Mouse (Mus musculus) hindbrain, embryonic 11.5 days (tissue): ENCODE results near the gene Ly6g6c. TPM values are rescaled to one million over a fixed set of nuclear protein-coding genes. Genes with fewer than 3 reads are reported as not detected.

Experiments used
- ATAC-seq: fragments of 200-750 bp; cut with Nextera tagmentation; 2 replicates; pipeline ENCODE4 v1.8.0; 2017; ENCODE audit warnings: mild to moderate bottlenecking, moderate TSS enrichment, moderate library complexity; ENCODE audit not compliant: low FRiP score
- DNase-seq: peaks from one replicate; pipeline ENCODE4 v3.0.0-alpha.2; 2015; ENCODE audit warnings: low spot score
- H3K27ac ChIP-seq: fragments of 300-500 bp; sonication (generic); 2 replicates; pipeline ENCODE4 v1.5.1; 2014; ENCODE audit warnings: mild to moderate bottlenecking, low read depth, low read length
- H3K27me3 ChIP-seq: fragments of 300-500 bp; sonication (generic); 2 replicates; pipeline ENCODE4 v1.6.1; 2014; ENCODE audit warnings: mild to moderate bottlenecking, low read length, moderate library complexity, mixed read lengths; ENCODE audit not compliant: control insufficient read depth, insufficient read depth
- H3K36me3 ChIP-seq: fragments of 300-500 bp; sonication (generic); 2 replicates; pipeline ENCODE4 v1.6.1; 2014; ENCODE audit warnings: mild to moderate bottlenecking, low read length, moderate library complexity, mixed read lengths; ENCODE audit not compliant: control insufficient read depth, insufficient read depth
- H3K4me1 ChIP-seq: fragments of 300-500 bp; sonication (generic); replicated peaks from 2 replicates; pipeline ENCODE4 v1.6.1; 2014; ENCODE audit warnings: low read length, mixed read lengths; ENCODE audit not compliant: control insufficient read depth, insufficient read depth
- H3K4me2 ChIP-seq: fragments of 300-500 bp; sonication (generic); replicated peaks from 2 replicates; pipeline ENCODE4 v1.6.1; 2014; ENCODE audit warnings: mild to moderate bottlenecking, low read depth, low read length
- H3K4me3 ChIP-seq: fragments of 300-500 bp; sonication (generic); 2 replicates; pipeline ENCODE4 v1.5.1; 2014; ENCODE audit warnings: low read depth, low read length
- H3K9ac ChIP-seq: fragments of 300-500 bp; sonication (generic); 2 replicates; pipeline ENCODE4 v1.6.1; 2014; ENCODE audit warnings: low read depth, low read length
- H3K9me3 ChIP-seq: fragments of 300-500 bp; sonication (generic); 2 replicates; pipeline ENCODE4 v1.6.1; 2016; ENCODE audit warnings: low read length; ENCODE audit not compliant: control insufficient read depth
- WGBS: fragments of 180-500 bp; shearing (Covaris S2); extraction: QIAGEN DNeasy Blood & Tissue Kit; methylation state at CpG from one replicate; pipeline ENCODE4 v1.1.7; 2014; 5-methylcytosine and 5-hydroxymethylcytosine counted together
- polyA plus RNA-seq: library from polyadenylated mRNA; unstranded; fragments of >200 nt; fragmentation: Nextera tagmentation; extraction: Ambion mirVana; gene quantifications from 2 replicates; pipeline ENCODE4 v1.2.1, GENCODE M21; 2014

Gene Ly6g6c
- polyA plus RNA-seq, 1 experiment from 2014 or later: 0.19 TPM

DNA sequence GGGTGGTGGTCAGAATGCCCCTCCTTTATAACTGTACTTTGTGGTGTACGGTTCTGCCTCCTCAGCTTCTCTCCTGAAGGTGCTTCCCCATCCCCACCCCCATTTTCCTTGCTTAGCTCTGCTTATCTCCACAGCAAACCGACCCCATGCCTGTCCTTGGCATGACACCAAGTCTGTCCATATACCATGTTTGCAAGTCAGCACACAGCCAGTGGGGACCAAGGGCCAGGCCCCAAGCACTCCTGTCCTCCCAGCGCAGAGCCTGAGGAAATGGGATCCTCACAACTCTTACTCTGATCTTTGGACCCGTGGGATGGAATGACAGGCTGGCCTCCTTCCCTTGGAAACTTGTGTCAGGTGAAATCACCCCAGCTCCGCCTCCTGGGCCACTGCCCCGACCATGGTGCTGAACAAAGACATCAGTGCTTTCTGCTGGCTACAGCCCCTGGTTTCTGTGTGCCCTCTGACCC lies 38.1 kb downstream of the Ly6g6c start:
- Histone ChIP-seq H3K27me3 (no peaks in the 10 kb centered on the region), H3K4me2 (no peak overlapping the region), H3K9ac (no peak overlapping the region), H3K27ac (no peak overlapping the region), H3K36me3 (peaks cover 2% of the 10 kb centered on the region; the same call in 1 of the 2 replicates), H3K9me3 (no peaks in the 10 kb centered on the region), H3K4me1 (no peaks in the 10 kb centered on the region), H3K4me3 (no peak overlapping the region)
- ATAC-seq: no peak
- DNase-seq: no peak
- WGBS: 69% methylated on average over 6 of the region's 6 CpGs

DNA sequence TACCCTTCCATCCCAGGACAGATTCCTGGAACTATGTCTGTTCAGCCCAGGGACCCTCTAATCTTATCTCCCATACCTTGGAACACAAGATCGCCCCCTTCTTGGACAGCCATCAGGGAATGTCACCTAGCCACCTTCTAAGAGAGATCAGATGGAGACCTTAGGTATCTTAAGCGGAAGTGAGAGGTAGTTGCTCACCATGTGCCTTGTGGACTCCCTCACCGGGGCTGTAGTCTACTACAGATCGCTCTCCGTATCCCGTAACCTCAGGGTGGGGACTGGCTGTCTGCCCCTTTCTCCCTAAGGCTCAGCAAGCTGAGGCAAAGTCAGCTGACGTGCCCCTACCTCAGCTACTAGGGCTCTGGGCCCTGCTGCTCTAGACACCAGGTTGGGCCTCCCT lies 38.9 kb downstream of the Ly6g6c start:
- no peaks in the 10 kb centered on the region for H3K9me3 ChIP-seq
- H3K4me1 ChIP-seq: no peaks in the 10 kb centered on the region
- H3K9ac ChIP-seq: no peak overlapping the region
- no peak overlapping the region for H3K4me2 ChIP-seq
- H3K27ac ChIP-seq: no peak overlapping the region
- 91% methylated on average over 7 of the region's 7 CpGs for whole genome bisulfite sequencing
- H3K4me3 ChIP-seq: no peak overlapping the region
- no peak for ATAC-seq
- peaks cover 2% of the 10 kb centered on the region; the same call in 1 of the 2 replicates for H3K36me3 ChIP-seq
- no peak for DNase-seq
- no peaks in the 10 kb centered on the region for H3K27me3 ChIP-seq

- Histone ChIP-seq H3K9ac (no peak overlapping the region), H3K27me3 (no peaks in the 10 kb centered on the region), H3K9me3 (no peaks in the 10 kb centered on the region), H3K27ac (no peak overlapping the region), H3K4me1 (no peaks in the 10 kb centered on the region), H3K4me2 (no peak overlapping the region), H3K4me3 (no peak overlapping the region), H3K36me3 (peaks cover 2% of the 10 kb centered on the region; the same call in 1 of the 2 replicates)
- no peak for ATAC-seq
- no peak for DNase-seq
- 78% methylated on average over 6 of the region's 6 CpGs for WGBS
These were observed 39.6 kb downstream of the Ly6g6c start for GRCm38 (mm10) chr17:35104754-35105153.

DNA sequence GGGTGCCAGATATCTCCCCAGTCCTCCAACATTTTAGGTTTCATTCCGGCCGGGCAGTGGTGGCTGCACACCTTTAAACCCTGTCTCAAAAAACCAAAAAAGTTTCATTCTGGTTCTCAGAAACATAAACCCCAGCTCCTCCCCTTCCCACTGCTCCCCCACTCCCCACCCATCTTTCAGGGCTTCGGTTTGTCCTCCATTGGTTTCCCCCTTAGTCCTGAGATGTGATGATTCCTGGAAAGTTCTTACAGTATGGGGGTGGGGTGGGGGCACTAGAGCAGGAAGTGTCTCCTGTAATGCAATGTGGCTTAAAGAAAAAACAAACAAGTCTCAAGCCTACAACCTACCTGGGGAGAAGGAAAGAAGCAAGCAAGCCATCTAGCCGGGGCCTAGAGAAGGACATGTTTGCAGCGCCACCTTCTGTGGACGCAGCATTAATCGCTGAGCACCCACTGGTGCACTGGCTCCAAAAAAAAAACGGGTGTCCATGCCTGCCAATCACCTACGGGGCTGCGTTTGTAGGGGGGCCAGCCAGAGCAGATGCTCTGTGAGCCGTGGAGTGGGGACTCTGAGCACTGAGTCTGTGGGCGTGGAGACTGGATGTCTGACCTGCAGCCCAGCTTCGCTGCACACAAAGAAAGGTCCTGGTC lies 40.7 kb downstream of the Ly6g6c start:
- Histone ChIP-seq H3K4me3 (peak overlapping the region; percentile 12; the same call in 1 of the 2 replicates), H3K36me3 (peaks cover 2% of the 10 kb centered on the region; the same call in 1 of the 2 replicates), H3K27me3 (no peaks in the 10 kb centered on the region), H3K4me1 (no peaks in the 10 kb centered on the region), H3K4me2 (0 out of 2 replicates have a peak overlapping the region, but pooled peaks have one; percentile 20), H3K9ac (peak overlapping the region; percentile 60), H3K27ac (no peak overlapping the region), H3K9me3 (no peaks in the 10 kb centered on the region)
- 23% methylated on average over 13 of the region's 13 CpGs for WGBS
- DNase-seq: peak; percentile 56
- ATAC-seq: peak; percentile 30; the same call in 1 of the 2 replicates

DNA sequence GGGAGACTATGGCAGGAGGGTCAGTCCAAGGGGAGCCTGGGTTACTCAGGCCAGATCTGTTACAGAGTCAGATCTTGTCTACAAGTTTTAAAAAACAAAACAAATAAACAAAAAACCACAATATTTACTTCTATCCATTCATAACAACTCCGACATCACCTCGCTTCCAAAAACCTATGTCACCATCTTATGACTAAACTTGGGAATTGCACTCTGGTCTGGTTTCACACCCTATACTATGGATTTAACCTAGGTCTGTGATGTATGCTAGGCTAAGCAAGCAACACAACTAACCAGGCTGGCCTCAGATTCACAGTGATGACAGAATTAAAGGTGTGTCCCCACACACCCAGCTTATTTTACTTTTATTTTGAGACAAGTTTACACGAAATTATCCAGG lies 41.3 kb downstream of the Ly6g6c start:
- Histone ChIP-seq H3K4me3 (peak overlapping the region; percentile 12; the same call in 1 of the 2 replicates), H3K9ac (peak overlapping the region; percentile 60; the same call in 1 of the 2 replicates), H3K36me3 (peaks cover 2% of the 10 kb centered on the region; the same call in 1 of the 2 replicates), H3K27me3 (no peaks in the 10 kb centered on the region), H3K4me1 (no peaks in the 10 kb centered on the region), H3K27ac (no peak overlapping the region), H3K4me2 (no peak overlapping the region), H3K9me3 (no peaks in the 10 kb centered on the region)
- no peak for DNase-seq
- no peak; the same call in 1 of the 2 replicates for ATAC-seq
- WGBS: 58% methylated on average over 3 of the region's 3 CpGs

DNA sequence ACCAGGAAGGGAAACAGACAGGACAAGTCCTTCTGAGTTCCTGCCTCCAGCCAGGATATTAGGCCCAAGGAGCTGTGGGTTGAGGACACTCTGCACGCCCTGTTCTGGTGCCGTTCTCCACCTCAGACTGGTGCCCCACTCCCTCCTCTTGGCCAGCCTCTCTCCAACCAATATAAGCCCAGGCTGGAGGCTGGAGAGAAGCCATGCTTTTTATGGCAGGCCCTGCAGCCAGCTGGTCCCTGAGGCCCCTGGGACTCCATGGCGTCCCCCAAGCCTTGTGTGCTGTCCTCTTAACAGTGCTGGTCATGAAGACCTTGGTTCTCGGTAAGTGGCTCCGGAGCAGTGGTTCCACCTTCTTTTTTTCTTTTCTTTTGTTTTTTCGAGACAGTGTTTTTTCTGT lies 42.9 kb downstream of the Ly6g6c start, which contains the start of gene Ly6g5c:
Gene Ly6g5c (plus strand): TSS at position 183 of the 400 bp plus-strand sequence.
- Histone ChIP-seq H3K9ac (no peak within 1 kb of the TSS), H3K9me3 (no peaks in the 10 kb centered on the region), H3K4me2 (no peak within 1 kb of the TSS), H3K27ac (no peak within 1 kb of the TSS), H3K27me3 (no peaks in the 10 kb centered on the region), H3K36me3 (no peaks in the 10 kb centered on the region), H3K4me3 (no peak within 1 kb of the TSS), H3K4me1 (no peaks in the 10 kb centered on the region)
- DNase-seq (no peak), ATAC-seq (no peak)
- WGBS: 89% methylated on average over 6 of the region's 6 CpGs

GRCm38 (mm10) chr17:35111774-35112173 lies 46.6 kb downstream of the Ly6g6c start:
- Histone ChIP-seq H3K9me3 (no peaks in the 10 kb centered on the region), H3K4me2 (no peak overlapping the region), H3K36me3 (peaks cover 6% of the 10 kb centered on the region; the same call in 1 of the 2 replicates), H3K27ac (no peak overlapping the region), H3K4me3 (no peak overlapping the region), H3K9ac (no peak overlapping the region), H3K27me3 (no peaks in the 10 kb centered on the region), H3K4me1 (no peaks in the 10 kb centered on the region)
- no peak for DNase-seq
- WGBS: 74% methylated on average over 9 of the region's 9 CpGs
- ATAC-seq: no peak

DNA sequence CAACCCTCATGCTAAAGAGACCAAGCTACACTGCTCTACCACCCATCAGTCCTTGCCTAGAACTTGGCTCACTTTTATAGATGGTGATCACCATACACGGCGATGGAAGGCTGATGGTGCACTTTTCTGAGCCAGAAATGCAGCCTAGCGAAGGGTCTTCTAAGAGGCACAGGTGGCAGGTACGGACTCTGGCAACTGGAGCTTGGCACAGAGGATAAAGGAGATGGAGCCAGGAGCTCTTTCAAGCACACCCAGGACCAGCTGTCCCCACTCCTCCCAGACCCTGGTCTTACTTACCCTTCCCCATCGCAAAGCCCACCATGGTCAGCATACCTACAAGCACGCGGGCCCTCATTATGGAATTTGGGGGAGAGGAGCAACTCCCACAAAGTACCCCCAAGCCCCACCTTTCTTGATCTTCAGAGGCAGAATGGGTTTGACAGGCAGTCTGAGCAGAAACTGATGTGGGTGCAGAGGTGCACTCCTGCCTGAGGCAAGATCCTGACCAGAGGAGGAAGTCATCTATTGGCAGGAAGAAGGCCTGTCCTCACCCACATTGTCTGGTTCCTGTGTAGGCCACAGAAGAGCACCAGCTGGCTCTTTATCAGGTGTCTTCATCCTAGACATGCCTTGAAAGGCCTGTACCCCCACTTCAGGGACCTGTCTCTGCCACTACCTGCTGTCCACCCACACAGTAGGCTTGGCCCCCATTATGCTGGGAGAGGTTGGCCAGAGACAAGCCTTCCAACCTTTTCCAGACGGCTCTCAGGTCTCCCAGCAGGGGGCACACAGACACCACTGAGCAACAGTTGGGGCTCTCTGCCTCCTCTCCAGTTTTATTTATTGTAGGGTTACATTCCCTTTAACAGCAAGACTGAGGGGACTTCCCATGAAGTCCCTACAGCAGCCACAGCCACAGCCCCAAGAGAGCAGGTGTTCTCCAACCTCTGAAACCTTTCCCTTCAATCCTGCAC lies 50.1 kb downstream of the Ly6g6c start, which contains the start of gene Ly6g5b:
Gene Ly6g5b (minus strand): TSS at position 383 of the 974 bp plus-strand sequence.
- no peaks in the 10 kb centered on the region for H3K9me3 ChIP-seq
- peaks cover 11% of the 10 kb centered on the region; the same call in 1 of the 2 replicates for H3K36me3 ChIP-seq
- no peak within 1 kb of the TSS for H3K4me2 ChIP-seq
- H3K4me3 ChIP-seq: no peak within 1 kb of the TSS
- no peaks in the 10 kb centered on the region; the same call in 1 of the 2 replicates for H3K4me1 ChIP-seq
- H3K9ac ChIP-seq: no peak within 1 kb of the TSS
- DNase-seq (peak; percentile 18), ATAC-seq (no peak)
- H3K27me3 ChIP-seq: no peaks in the 10 kb centered on the region
- 87% methylated on average over 8 of the region's 8 CpGs for WGBS
- H3K27ac ChIP-seq: no peak within 1 kb of the TSS
